Mouse (Mus musculus): ENCODE results near the gene Lmod2. TPM values are rescaled to one million over a fixed set of nuclear protein-coding genes. Genes with fewer than 3 reads are reported as not detected.

Gene Lmod2
- polyA plus RNA-seq (2017; shearing (Covaris generic)) = not detected

DNA sequence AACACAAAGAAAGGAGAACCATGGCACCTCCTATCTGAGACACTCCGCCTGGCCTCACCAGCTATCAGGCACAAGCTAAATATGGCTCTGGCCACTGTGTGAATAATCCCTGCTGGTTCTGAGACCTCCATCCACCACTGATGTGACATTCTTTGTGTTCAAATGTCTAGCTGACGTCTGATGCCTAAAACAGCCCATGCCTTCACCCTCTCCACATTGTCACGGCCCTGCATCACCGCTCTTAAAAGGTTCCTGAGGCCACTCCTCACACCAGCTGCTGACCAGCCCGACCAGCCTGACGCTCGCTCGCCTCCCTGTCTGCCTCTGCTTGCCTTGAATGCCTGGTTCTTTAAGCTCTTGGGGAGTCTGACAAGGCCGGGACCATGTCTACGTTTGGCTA, at the start of gene Lmod2:
Lmod2 (plus strand) TSS at position 263 of the 400 bp plus-strand sequence.

Other genes with a start within 250 kb of the Lmod2 start
- gene Iqub, start 82.7 kb upstream of the Lmod2 start, polyA plus RNA-seq (2017; shearing (Covaris generic)) = not detected
- gene Ndufa5, start 69.7 kb upstream of the Lmod2 start, polyA plus RNA-seq (2017; shearing (Covaris generic)) = 183 TPM
- not detected for gene Asb15, start 69.6 kb upstream of the Lmod2 start, polyA plus RNA-seq (2017; shearing (Covaris generic))
- 12.5 TPM for gene Wasl, start 67.2 kb downstream of the Lmod2 start, polyA plus RNA-seq (2017; shearing (Covaris generic))
- gene Hyal6, start 135.5 kb downstream of the Lmod2 start, polyA plus RNA-seq (2017; shearing (Covaris generic)) = not detected
- not detected for gene Hyal4, start 150.6 kb downstream of the Lmod2 start, polyA plus RNA-seq (2017; shearing (Covaris generic))
- gene Spam1, start 193.4 kb downstream of the Lmod2 start, polyA plus RNA-seq (2017; shearing (Covaris generic)) = not detected

All from activated CD4-positive, CD25-positive, alpha-beta regulatory T cell, adult 9 weeks (primary cell).